Mouse (Mus musculus) liver, postnatal 0 days (tissue): ENCODE results near the gene Txnl4b. TPM values are rescaled to one million over a fixed set of nuclear protein-coding genes. Genes with fewer than 3 reads are reported as not detected.

Experiments
- ATAC-seq: fragments of 200-750 bp; cut with Nextera tagmentation; 2 replicates; pipeline ENCODE4 v1.8.0; 2017; ENCODE audit warnings: mild to moderate bottlenecking, moderate library complexity
- DNase-seq: peaks from one replicate; pipeline ENCODE4 v3.0.0-alpha.2; 2016
- H3K27ac ChIP-seq: fragments of 300-500 bp; sonication (generic); 2 replicates; pipeline ENCODE4 v1.5.1; 2014; ENCODE audit warnings: antibody characterized with exemption, moderate library complexity, mild to moderate bottlenecking, low read depth
- H3K27me3 ChIP-seq: fragments of 300-500 bp; sonication (generic); 2 replicates; pipeline ENCODE4 v1.6.1; 2014; ENCODE audit warnings: low read length, control low read depth, mixed read lengths; ENCODE audit not compliant: insufficient read depth
- H3K36me3 ChIP-seq: fragments of 300-500 bp; sonication (generic); replicated peaks from 2 replicates; pipeline ENCODE4 v1.6.1; 2014; ENCODE audit warnings: mild to moderate bottlenecking, control low read depth, low read length, moderate library complexity, mixed read lengths; ENCODE audit not compliant: insufficient read depth
- H3K4me1 ChIP-seq: fragments of 300-500 bp; sonication (generic); 2 replicates; pipeline ENCODE4 v1.6.1; 2014; ENCODE audit warnings: antibody characterized with exemption, mild to moderate bottlenecking, control low read depth; ENCODE audit not compliant: insufficient read depth
- H3K4me2 ChIP-seq: fragments of 300-500 bp; sonication (generic); 2 replicates; pipeline ENCODE4 v1.6.1; 2014; ENCODE audit warnings: low read depth, mild to moderate bottlenecking, low read length, moderate library complexity, mixed read lengths
- H3K4me3 ChIP-seq: fragments of 300-500 bp; sonication (generic); 2 replicates; pipeline ENCODE4 v1.5.1; 2014; ENCODE audit warnings: low read depth, low read length
- H3K9ac ChIP-seq: fragments of 300-500 bp; sonication (generic); replicated peaks from 2 replicates; pipeline ENCODE4 v1.6.1; 2014; ENCODE audit warnings: mild to moderate bottlenecking, moderate library complexity
- H3K9me3 ChIP-seq: fragments of 300-500 bp; sonication (generic); 2 replicates; pipeline ENCODE4 v1.6.1; 2016; ENCODE audit warnings: mild to moderate bottlenecking, control low read depth, low read length, mixed read lengths
- CTCF ChIP-seq: sonication (generic); IDR thresholded peaks from 2 replicates; pipeline ENCODE4 v1.5.1; 2016; ENCODE audit warnings: antibody characterized with exemption, low read depth
- EP300 ChIP-seq: IDR thresholded peaks from 2 replicates; pipeline ENCODE4 v1.6.1; 2016; ENCODE audit warnings: antibody characterized with exemption, low read depth, mild to moderate bottlenecking
- WGBS: fragments of 180-500 bp; shearing (Covaris S2); extraction: QIAGEN DNeasy Blood & Tissue Kit; methylation state at CpG from one replicate; pipeline ENCODE4 v1.1.7; 2014; ENCODE audit not compliant: insufficient replicate concordance; 5-methylcytosine and 5-hydroxymethylcytosine counted together
- polyA plus RNA-seq: library from polyadenylated mRNA; unstranded; fragments of >200 nt; fragmentation: Nextera tagmentation; extraction: Ambion mirVana; gene quantifications from 2 replicates; pipeline ENCODE4 v1.2.1, GENCODE M21; 2015

Txnl4b gene
- polyA plus RNA-seq, 1 experiment from 2014 or later: 11.4 TPM

DNA sequence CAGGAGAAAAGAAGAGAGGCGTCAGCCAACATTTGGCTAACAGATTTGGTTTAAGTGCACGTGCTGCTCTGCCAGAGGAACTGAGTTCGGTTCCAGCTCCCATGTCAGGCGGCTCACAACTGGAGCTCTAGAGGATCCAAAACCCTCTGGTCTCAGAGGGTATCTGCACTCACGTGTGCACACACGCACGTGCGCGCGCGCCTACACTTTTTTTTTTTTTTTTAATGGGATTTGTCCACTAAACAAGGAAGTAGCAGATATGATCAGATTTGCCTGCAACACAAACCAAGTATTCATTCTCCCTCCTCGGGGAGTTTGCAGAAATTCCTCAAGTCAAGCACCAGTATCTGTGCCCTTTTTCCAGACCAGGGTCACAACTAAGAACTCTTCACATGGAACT is 42.0 kb downstream of the Txnl4b start:
- H3K9ac ChIP-seq: peak overlapping the region; percentile 72
- TF ChIP-seq CTCF (no peak), EP300 (no peak)
- peaks cover 18% of the 10 kb centered on the region for H3K4me1 ChIP-seq
- H3K4me3 ChIP-seq: peak overlapping the region; percentile 66
- no peaks in the 10 kb centered on the region for H3K9me3 ChIP-seq
- 4% methylated on average over 12 of the region's 12 CpGs for WGBS
- peaks cover 16% of the 10 kb centered on the region for H3K36me3 ChIP-seq
- peak overlapping the region; percentile 99 for H3K4me2 ChIP-seq
- H3K27ac ChIP-seq: no peak overlapping the region; the same call in 1 of the 2 replicates
- no peaks in the 10 kb centered on the region for H3K27me3 ChIP-seq
- DNase-seq: no peak
- ATAC-seq: no peak

DNA sequence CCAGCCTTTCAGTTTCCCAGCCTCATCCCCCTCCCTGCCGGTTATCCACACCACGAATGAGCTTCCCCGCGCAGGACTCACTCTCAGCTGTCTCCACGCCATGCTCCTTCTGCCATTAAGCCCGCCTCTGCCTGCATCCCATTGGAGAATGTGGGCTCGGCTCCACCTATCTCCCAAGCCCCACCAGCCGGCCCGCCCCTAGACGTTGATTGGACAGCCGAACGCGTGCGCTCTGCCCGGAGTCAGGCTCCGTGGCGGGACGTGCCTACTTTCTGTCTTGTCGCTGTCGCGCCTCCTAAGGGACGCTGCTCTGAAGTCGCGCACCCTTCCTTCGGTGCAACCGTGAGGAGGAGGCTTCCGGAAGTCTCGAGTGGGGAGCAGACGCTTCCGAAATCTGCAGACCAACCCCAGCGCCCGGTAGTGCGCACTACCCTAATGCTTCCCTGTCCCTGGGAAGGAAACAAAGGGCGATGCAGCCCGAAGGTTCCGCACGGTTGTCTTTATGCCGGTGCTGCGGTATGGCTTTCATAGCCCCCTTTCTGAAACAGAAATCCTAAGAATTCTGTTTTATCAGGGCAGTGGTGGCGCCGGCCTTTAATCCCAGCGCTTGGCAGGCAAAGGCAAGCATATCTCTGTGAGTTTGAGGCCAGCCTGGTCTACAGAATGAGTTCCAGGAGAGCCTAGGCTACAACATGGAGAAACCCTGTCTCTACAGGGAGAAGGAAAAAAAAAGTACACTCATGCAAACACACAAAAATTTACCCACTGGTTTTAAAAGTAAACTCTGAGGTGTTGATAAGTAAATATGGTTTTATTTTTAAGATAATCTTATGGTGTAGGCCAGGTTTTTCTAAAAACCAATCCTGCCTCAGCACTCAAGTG is 42.8 kb downstream of the Txnl4b start, which contains the start of gene Dhodh:
TSS of gene Dhodh (minus strand) at position 403 of the 882 bp plus-strand sequence.
- H3K4me2 ChIP-seq: peak within 1 kb of the TSS; percentile 99
- WGBS: under 1% methylated on average over 42 of the region's 42 CpGs
- peaks cover 18% of the 10 kb centered on the region for H3K4me1 ChIP-seq
- peak within 1 kb of the TSS; percentile 72 for H3K9ac ChIP-seq
- peaks cover 9% of the 10 kb centered on the region; the same call in 1 of the 2 replicates for H3K36me3 ChIP-seq
- no peaks in the 10 kb centered on the region for H3K9me3 ChIP-seq
- ATAC-seq: peak; percentile 97
- no peaks in the 10 kb centered on the region for H3K27me3 ChIP-seq
- peak; percentile 97 for DNase-seq
- H3K27ac ChIP-seq: peak within 1 kb of the TSS; percentile 98
- TF ChIP-seq EP300 (peak; percentile 73), CTCF (peak; percentile 30; the same call in 1 of the 2 replicates)
- H3K4me3 ChIP-seq: peak within 1 kb of the TSS; percentile 66

DNA sequence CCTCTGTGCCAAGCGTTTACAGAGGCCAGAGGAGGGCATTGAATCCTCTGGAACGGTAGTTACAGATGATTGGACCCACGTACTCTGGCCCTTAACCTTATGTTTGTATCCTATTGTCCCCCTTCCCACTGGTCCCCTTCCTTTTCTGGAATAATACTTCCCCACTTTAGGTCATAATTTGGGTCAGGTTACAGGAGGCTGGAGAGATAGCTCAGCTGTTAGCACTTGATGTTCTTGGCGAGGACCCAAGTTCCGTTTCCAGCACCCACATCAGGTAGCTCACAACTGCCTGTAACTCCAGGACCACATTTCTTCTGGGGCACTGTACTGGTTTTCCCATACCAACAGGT is 43.4 kb downstream of the Txnl4b start:
- H3K36me3 ChIP-seq: 0 out of 2 replicates have a peak, but pooled peaks cover 6% of the 10 kb centered on the region
- 11% methylated on average over 5 of the region's 5 CpGs for WGBS
- H3K4me1 ChIP-seq: peaks cover 20% of the 10 kb centered on the region
- H3K4me2 ChIP-seq: peak overlapping the region; percentile 99
- H3K9me3 ChIP-seq: no peaks in the 10 kb centered on the region
- peak overlapping the region; percentile 98 for H3K27ac ChIP-seq
- peak; percentile 5; the same call in 1 of the 2 replicates for ATAC-seq
- peak; percentile 57 for DNase-seq
- peak overlapping the region; percentile 72 for H3K9ac ChIP-seq
- H3K4me3 ChIP-seq: peak overlapping the region; percentile 66
- TF ChIP-seq EP300 (peak; percentile 61; the same call in 1 of the 2 replicates), CTCF (no peak)
- H3K27me3 ChIP-seq: no peaks in the 10 kb centered on the region

- Histone ChIP-seq H3K9ac (peak within 1 kb of the TSS; percentile 52), H3K27ac (peak within 1 kb of the TSS; percentile 60), H3K4me1 (peaks cover 11% of the 10 kb centered on the region; the same call in 1 of the 2 replicates), H3K9me3 (peaks cover 2% of the 10 kb centered on the region; the same call in 1 of the 2 replicates), H3K36me3 (no peaks in the 10 kb centered on the region), H3K4me2 (peak within 1 kb of the TSS; percentile 66), H3K27me3 (no peaks in the 10 kb centered on the region), H3K4me3 (peak within 1 kb of the TSS; percentile 48)
- DNase-seq (peak; percentile 52), ATAC-seq (peak; percentile 75)
- TF ChIP-seq CTCF (peak; percentile 25; the same call in 1 of the 2 replicates), EP300 (peak; percentile 69)
- WGBS: 29% methylated on average over 27 of the region's 27 CpGs
These were observed 48.8 kb downstream of the Txnl4b start, which contains the start of gene Pkd1l3 for GRCm38 (mm10) chr8:109614243-109615210. Gene Pkd1l3, plus strand, starts transcription at chr8:109614517.

DNA sequence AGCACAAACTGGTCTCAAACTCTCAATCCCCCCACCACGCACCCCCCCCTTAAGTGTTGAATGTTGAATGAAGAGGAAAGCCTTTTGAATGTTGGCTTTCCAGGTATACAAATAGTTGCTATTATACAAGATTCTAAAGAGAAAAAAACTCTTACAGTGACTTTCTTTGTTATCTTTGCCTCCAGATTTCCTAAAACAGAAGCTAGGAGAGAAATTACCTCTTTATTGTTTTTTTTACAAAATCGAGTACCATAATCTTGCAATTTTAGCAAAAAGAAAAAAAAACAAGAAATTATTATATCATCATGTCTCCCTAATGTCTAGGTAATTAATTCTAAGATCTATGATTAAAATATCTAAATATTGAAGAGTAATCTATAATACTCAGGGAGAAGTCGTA is 49.9 kb downstream of the Txnl4b start:
- H3K9ac ChIP-seq: no peak overlapping the region
- H3K4me1 ChIP-seq: 0 out of 2 replicates have a peak, but pooled peaks cover 4% of the 10 kb centered on the region
- no peaks in the 10 kb centered on the region for H3K36me3 ChIP-seq
- H3K27ac ChIP-seq: no peak overlapping the region
- 77% methylated on average over 3 of the region's 3 CpGs for WGBS
- H3K27me3 ChIP-seq: no peaks in the 10 kb centered on the region
- no peak for DNase-seq
- no peak for ATAC-seq
- TF ChIP-seq CTCF (no peak), EP300 (no peak)
- no peak overlapping the region for H3K4me3 ChIP-seq
- no peak overlapping the region for H3K4me2 ChIP-seq
- H3K9me3 ChIP-seq: peaks cover 3% of the 10 kb centered on the region; the same call in 1 of the 2 replicates

Other genes starting within 250 kb of the Txnl4b start
- not detected in 2 replicates for gene Pmfbp1, start 71.9 kb upstream of the Txnl4b start, polyA plus RNA-seq
- gene Dhx38, start within 50 bp of the Txnl4b start, polyA plus RNA-seq: 4.8 and 5.6 TPM in 2 replicates
- 4,025 and 4,072 TPM in 2 replicates for gene Hp, start 13.3 kb downstream of the Txnl4b start, polyA plus RNA-seq
- gene Dhodh, start 42.8 kb downstream of the Txnl4b start, polyA plus RNA-seq: 9.7 and 11.4 TPM in 2 replicates
- 0.26 and 0.28 TPM in 2 replicates for gene Pkd1l3, start 48.6 kb downstream of the Txnl4b start, polyA plus RNA-seq
- 36.1 and 38.3 TPM in 2 replicates for gene Ist1, start 127.4 kb downstream of the Txnl4b start, polyA plus RNA-seq
- 3.1 and 3.7 TPM in 2 replicates for gene Zfp821, start 139.7 kb downstream of the Txnl4b start, polyA plus RNA-seq
- gene Atxn1l, start 171.8 kb downstream of the Txnl4b start, polyA plus RNA-seq: 1.7 and 1.8 TPM in 2 replicates
- gene Ap1g1, start 212.7 kb downstream of the Txnl4b start, polyA plus RNA-seq: 13.3 and 14.0 TPM in 2 replicates